Mouse (Mus musculus) embryonic facial prominence, embryonic 12.5 days (tissue): ENCODE data around the gene Fgd3. TPM values are rescaled to one million over a fixed set of nuclear protein-coding genes. Genes with fewer than 3 reads are reported as not detected.

ENCODE experiments used
- ATAC-seq: fragments of 200-750 bp; cut with Nextera tagmentation; 2 replicates; pipeline ENCODE4 v1.8.0; 2017; ENCODE audit not compliant: insufficient number of reproducible peaks, insufficient read depth, low FRiP score, low TSS enrichment
- H3K27ac ChIP-seq: fragments of 300-500 bp; sonication (generic); 2 replicates; pipeline ENCODE4 v1.5.1; 2016; ENCODE audit warnings: mild to moderate bottlenecking
- H3K27me3 ChIP-seq: fragments of 300-500 bp; sonication (generic); 2 replicates; pipeline ENCODE4 v1.6.1; 2016; ENCODE audit warnings: mild to moderate bottlenecking, moderate library complexity
- H3K36me3 ChIP-seq: fragments of 300-500 bp; sonication (generic); 2 replicates; pipeline ENCODE4 v1.6.1; 2016; ENCODE audit warnings: mild to moderate bottlenecking
- H3K4me1 ChIP-seq: fragments of 300-500 bp; sonication (generic); 2 replicates; pipeline ENCODE4 v1.6.1; 2016
- H3K4me2 ChIP-seq: fragments of 300-500 bp; sonication (generic); replicated peaks from 2 replicates; pipeline ENCODE4 v1.6.1; 2016; ENCODE audit warnings: mild to moderate bottlenecking, moderate library complexity
- H3K4me3 ChIP-seq: fragments of 300-500 bp; sonication (generic); 2 replicates; pipeline ENCODE4 v1.5.1; 2016; ENCODE audit warnings: mild to moderate bottlenecking
- H3K9ac ChIP-seq: fragments of 300-500 bp; sonication (generic); 2 replicates; pipeline ENCODE4 v1.6.1; 2016; ENCODE audit warnings: mild to moderate bottlenecking, moderate library complexity
- H3K9me3 ChIP-seq: fragments of 300-500 bp; sonication (generic); 2 replicates; pipeline ENCODE4 v1.6.1; 2016; ENCODE audit warnings: mild to moderate bottlenecking, moderate library complexity
- WGBS: fragments of 180-500 bp; shearing (Covaris S2); methylation state at CpG from one replicate; pipeline ENCODE4 v1.1.7; 2016; 5-methylcytosine and 5-hydroxymethylcytosine counted together
- polyA plus RNA-seq: library from polyadenylated mRNA; unstranded; fragments of >200 nt; fragmentation: Nextera tagmentation; extraction: Ambion mirVana; gene quantifications from 2 replicates; pipeline ENCODE4 v1.2.1, GENCODE M21; 2016

Gene Fgd3
- polyA plus RNA-seq, 1 experiment from 2014 or later: 1.2 TPM

GRCm38 (mm10) chr13:49216808-49217561 lies 103.1 kb downstream of the Fgd3 start:
- peaks cover 32% of the 10 kb centered on the region for H3K4me1 ChIP-seq
- H3K9me3 ChIP-seq: no peaks in the 10 kb centered on the region
- H3K27ac ChIP-seq: no peak overlapping the region
- ATAC-seq: no peak
- H3K4me3 ChIP-seq: no peak overlapping the region
- WGBS: 30% methylated on average over 9 of the region's 9 CpGs
- no peak overlapping the region; the same call in 1 of the 2 replicates for H3K9ac ChIP-seq
- 0 out of 2 replicates have a peak, but pooled peaks cover 6% of the 10 kb centered on the region for H3K27me3 ChIP-seq
- H3K36me3 ChIP-seq: no peaks in the 10 kb centered on the region
- no peak overlapping the region; the same call in 1 of the 2 replicates for H3K4me2 ChIP-seq

GRCm38 (mm10) chr13:49216220-49216552 lies 103.9 kb downstream of the Fgd3 start:
- no peaks in the 10 kb centered on the region for H3K9me3 ChIP-seq
- H3K4me2 ChIP-seq: peak overlapping the region; percentile 79
- no peak; the same call in 1 of the 2 replicates for ATAC-seq
- H3K27me3 ChIP-seq: 0 out of 2 replicates have a peak, but pooled peaks cover 6% of the 10 kb centered on the region
- H3K9ac ChIP-seq: peak overlapping the region; percentile 85
- peaks cover 39% of the 10 kb centered on the region for H3K4me1 ChIP-seq
- peak overlapping the region; percentile 75 for H3K4me3 ChIP-seq
- 2% methylated on average over 17 of the region's 17 CpGs for WGBS
- no peak overlapping the region for H3K27ac ChIP-seq
- no peaks in the 10 kb centered on the region for H3K36me3 ChIP-seq

GRCm38 (mm10) chr13:49215504-49216219 lies 104.4 kb downstream of the Fgd3 start, which contains the start of gene Card19:
Gene Card19 (minus strand): TSS chr13:49216037.
- Histone ChIP-seq H3K9ac (peak within 1 kb of the TSS; percentile 85), H3K4me1 (peaks cover 44% of the 10 kb centered on the region), H3K36me3 (no peaks in the 10 kb centered on the region), H3K27me3 (0 out of 2 replicates have a peak, but pooled peaks cover 6% of the 10 kb centered on the region), H3K27ac (peak within 1 kb of the TSS; percentile 76; the same call in 1 of the 2 replicates), H3K9me3 (no peaks in the 10 kb centered on the region), H3K4me2 (peak within 1 kb of the TSS; percentile 79), H3K4me3 (peak within 1 kb of the TSS; percentile 75)
- 1% methylated on average over 78 of the region's 78 CpGs for WGBS
- peak; percentile 75 for ATAC-seq

GRCm38 (mm10) chr13:49215128-49215503 lies 105.0 kb downstream of the Fgd3 start:
- Histone ChIP-seq H3K4me3 (peak overlapping the region; percentile 75), H3K36me3 (no peaks in the 10 kb centered on the region), H3K9me3 (no peaks in the 10 kb centered on the region), H3K4me1 (peaks cover 45% of the 10 kb centered on the region), H3K9ac (peak overlapping the region; percentile 85), H3K4me2 (peak overlapping the region; percentile 79), H3K27ac (0 out of 2 replicates have a peak overlapping the region, but pooled peaks have one; percentile 76), H3K27me3 (0 out of 2 replicates have a peak, but pooled peaks cover 6% of the 10 kb centered on the region)
- ATAC-seq: no peak
- WGBS: 7% methylated on average over 5 of the region's 5 CpGs

- Histone ChIP-seq H3K27me3 (0 out of 2 replicates have a peak, but pooled peaks cover 6% of the 10 kb centered on the region), H3K9ac (no peak overlapping the region), H3K36me3 (no peaks in the 10 kb centered on the region), H3K4me1 (peaks cover 47% of the 10 kb centered on the region), H3K4me2 (peak overlapping the region; percentile 79), H3K27ac (no peak overlapping the region), H3K9me3 (no peaks in the 10 kb centered on the region), H3K4me3 (no peak overlapping the region)
- no peak for ATAC-seq
- 79% methylated on average over 3 of the region's 3 CpGs for WGBS
Observed at GRCm38 (mm10) chr13:49214454-49214853, 105.7 kb downstream of the Fgd3 start.

- no peak for ATAC-seq
- no peak overlapping the region for H3K9ac ChIP-seq
- 0 out of 2 replicates have a peak, but pooled peaks cover 6% of the 10 kb centered on the region for H3K27me3 ChIP-seq
- no peak overlapping the region for H3K4me3 ChIP-seq
- no peaks in the 10 kb centered on the region for H3K36me3 ChIP-seq
- no peak overlapping the region for H3K4me2 ChIP-seq
- H3K4me1 ChIP-seq: peaks cover 53% of the 10 kb centered on the region
- H3K27ac ChIP-seq: no peak overlapping the region
- 75% methylated on average over 4 of the region's 4 CpGs for WGBS
- no peaks in the 10 kb centered on the region for H3K9me3 ChIP-seq
Observed at GRCm38 (mm10) chr13:49213531-49213932, 106.6 kb downstream of the Fgd3 start.

- Histone ChIP-seq H3K36me3 (0 out of 2 replicates have a peak, but pooled peaks cover under 1% of the 10 kb centered on the region), H3K27ac (no peak overlapping the region), H3K27me3 (0 out of 2 replicates have a peak, but pooled peaks cover 6% of the 10 kb centered on the region), H3K9ac (no peak overlapping the region), H3K4me3 (no peak overlapping the region), H3K9me3 (no peaks in the 10 kb centered on the region), H3K4me1 (peaks cover 53% of the 10 kb centered on the region), H3K4me2 (no peak overlapping the region)
- ATAC-seq: no peak
- 91% methylated on average over 4 of the region's 4 CpGs for WGBS
Observed at GRCm38 (mm10) chr13:49212711-49213500, 107.2 kb downstream of the Fgd3 start.

Other genes starting within 250 kb of the Fgd3 start
- 3.0 and 3.9 TPM in 2 replicates for gene Wnk2, start 172.3 kb downstream of the Fgd3 start, polyA plus RNA-seq
- 42.6 TPM in 2 replicates for gene Ninj1, start 132.8 kb downstream of the Fgd3 start, polyA plus RNA-seq
- gene Card19, start 104.3 kb downstream of the Fgd3 start, polyA plus RNA-seq: 50.3 and 55.7 TPM in 2 replicates
- 1.2 and 1.8 TPM in 2 replicates for gene Susd3, start 71.6 kb downstream of the Fgd3 start, polyA plus RNA-seq
- gene Bicd2, start 21.3 kb upstream of the Fgd3 start, polyA plus RNA-seq: 42.0 and 42.3 TPM in 2 replicates
- 14.0 and 15.8 TPM in 2 replicates for gene Ippk, start 100.9 kb upstream of the Fgd3 start, polyA plus RNA-seq
- 1.3 and 1.4 TPM in 2 replicates for gene Tes3-ps, start 173.0 kb upstream of the Fgd3 start, polyA plus RNA-seq
- 0.64 and 0.69 TPM in 2 replicates for gene Ecm2, start 184.5 kb upstream of the Fgd3 start, polyA plus RNA-seq
- 14.6 and 16.6 TPM in 2 replicates for gene Aspn, start 224.1 kb upstream of the Fgd3 start, polyA plus RNA-seq